Comparison of ENCODE assay signal across 10 mouse cellular contexts in genomic region chr16:95814513-95815118, GRCm38 (mm10).
A peak's percentile ranks its signal among the peaks of the same experiment; 100 is the strongest.
DNase-seq lines count a peak whose midpoint lies in the region; ATAC-seq lines count a peak whose summit lies in the region.
"Had no signal": no experiment of that assay in that cellular context is flagged by ENCODE, and none has a peak within 500 bp of the region (broad histone marks: within the 10 kb centered on the region; RNA-seq: fewer than 3 reads in every experiment).

No protein-coding gene starts in this region.

- no peaks in the 10 kb centered on the region for H3K27me3 ChIP-seq in midbrain, embryonic 11.5 days (ENCODE audit: control insufficient read depth, insufficient read depth, low read length)
- H3K27me3 ChIP-seq: liver, embryonic 13.5 days; stomach, embryonic 15.5 days had no signal

- no peak overlapping the region for H3K27ac ChIP-seq in midbrain, embryonic 11.5 days (ENCODE audit: low read depth, low read length)
- H3K27ac ChIP-seq: liver, embryonic 13.5 days; stomach, embryonic 15.5 days had no signal

- H3K36me3 ChIP-seq in midbrain, embryonic 11.5 days (ENCODE audit: control insufficient read depth, insufficient read depth, low read length): no peaks in the 10 kb centered on the region
- H3K36me3 ChIP-seq: liver, embryonic 13.5 days; stomach, embryonic 15.5 days had no signal

- H3K4me2 ChIP-seq in midbrain, embryonic 11.5 days: no peak overlapping the region
- H3K4me2 ChIP-seq: liver, embryonic 13.5 days; stomach, embryonic 15.5 days had no signal

- H3K9ac ChIP-seq in midbrain, embryonic 11.5 days (ENCODE audit: low read length): no peak overlapping the region
- H3K9ac ChIP-seq: liver, embryonic 13.5 days; stomach, embryonic 15.5 days had no signal

- no peak for ATAC-seq in midbrain, embryonic 11.5 days (ENCODE audit: low FRiP score)

- WGBS in midbrain, embryonic 11.5 days: 87% methylated on average over 9 of the region's 9 CpGs

- H3K9me3 ChIP-seq in midbrain, embryonic 11.5 days (ENCODE audit: control insufficient read depth, low read length): peaks cover 3% of the 10 kb centered on the region; the same call in 1 of the 2 replicates
- H3K9me3 ChIP-seq: liver, embryonic 13.5 days; stomach, embryonic 15.5 days had no signal

- peak; percentile 32 to 36 for DNase-seq in heart, adult 9 months (ENCODE audit: low spot score in 2 of 2)
- DNase-seq in heart, adult 8-10 months (ENCODE audit: low spot score): no peak
- peak; percentile 64 for DNase-seq in 416B (ENCODE audit: low read depth)
- DNase-seq in brain, adult 2 months (ENCODE audit: low read depth, low spot score): peak; percentile 86
- peak; percentile 48 to 49 for DNase-seq in layer of hippocampus, adult 8-10 months (ENCODE audit: low spot score in 2 of 2)
- DNase-seq in right cerebral cortex, adult 2 months (ENCODE audit: low spot score in 2 of 2): peak; percentile 63 to 66
- no peak for DNase-seq in testis, postnatal 10 days (ENCODE audit: low spot score)
- no peak for DNase-seq in midbrain, embryonic 11.5 days (ENCODE audit: low spot score, missing footprints)
- DNase-seq: liver, embryonic 13.5 days had no signal

- H3K4me1 ChIP-seq in midbrain, embryonic 11.5 days (ENCODE audit: control insufficient read depth, insufficient read depth, low read length): no peaks in the 10 kb centered on the region
- H3K4me1 ChIP-seq: liver, embryonic 13.5 days had no signal

- H3K4me3 ChIP-seq in midbrain, embryonic 11.5 days (ENCODE audit: low read depth, low read length): no peak overlapping the region
- H3K4me3 ChIP-seq: liver, embryonic 13.5 days; stomach, embryonic 15.5 days had no signal

Comparison
In these comparisons a context has a peak if more than half of its experiments do, and no peak if none do; other contexts are left out.
1. DNase-seq: peak in heart, adult 9 months (2 of 2), 416B (single experiment), brain, adult 2 months (single experiment), layer of hippocampus, adult 8-10 months (2 of 2) and right cerebral cortex, adult 2 months (2 of 2); none in heart, adult 8-10 months (single experiment), testis, postnatal 10 days (single experiment) and midbrain, embryonic 11.5 days (single experiment).